Mouse (Mus musculus) stomach, embryonic 15.5 days (tissue): ENCODE results near the gene Tmprss3. TPM values are rescaled to one million over a fixed set of nuclear protein-coding genes. Genes with fewer than 3 reads are reported as not detected.

Experiments
- ATAC-seq: fragments of 200-750 bp; cut with Nextera tagmentation; 2 replicates; pipeline ENCODE4 v1.8.0; 2017; ENCODE audit warnings: low read depth, moderate number of reproducible peaks, moderate TSS enrichment; ENCODE audit not compliant: insufficient read depth, low FRiP score
- H3K27ac ChIP-seq: fragments of 300-500 bp; sonication (generic); 2 replicates; pipeline ENCODE4 v1.5.1; 2015; ENCODE audit warnings: mild to moderate bottlenecking, inconsistent platforms
- H3K27me3 ChIP-seq: fragments of 300-500 bp; sonication (generic); replicated peaks from 2 replicates; pipeline ENCODE4 v1.6.1; 2015; ENCODE audit warnings: inconsistent platforms
- H3K36me3 ChIP-seq: fragments of 300-500 bp; sonication (generic); 2 replicates; pipeline ENCODE4 v1.6.1; 2015; ENCODE audit warnings: inconsistent platforms
- H3K4me1 ChIP-seq: fragments of 300-500 bp; sonication (generic); 2 replicates; pipeline ENCODE4 v1.6.1; 2015; ENCODE audit warnings: inconsistent platforms
- H3K4me2 ChIP-seq: fragments of 300-500 bp; sonication (generic); 2 replicates; pipeline ENCODE4 v1.6.1; 2015; ENCODE audit warnings: mild to moderate bottlenecking, inconsistent platforms
- H3K4me3 ChIP-seq: fragments of 300-500 bp; sonication (generic); replicated peaks from 2 replicates; pipeline ENCODE4 v1.5.1; 2015; ENCODE audit warnings: inconsistent platforms
- H3K9ac ChIP-seq: fragments of 300-500 bp; sonication (generic); 2 replicates; pipeline ENCODE4 v1.6.1; 2015; ENCODE audit warnings: inconsistent platforms
- H3K9me3 ChIP-seq: fragments of 300-500 bp; sonication (generic); 2 replicates; pipeline ENCODE4 v1.6.1; 2016; ENCODE audit warnings: inconsistent platforms
- WGBS: fragments of 180-500 bp; shearing (Covaris S2); methylation state at CpG from one replicate; pipeline ENCODE4 v1.1.7; 2015; 5-methylcytosine and 5-hydroxymethylcytosine counted together
- polyA plus RNA-seq: library from polyadenylated mRNA; unstranded; fragments of >200 nt; fragmentation: Nextera tagmentation; extraction: Ambion mirVana; gene quantifications from 2 replicates; pipeline ENCODE4 v1.2.1, GENCODE M21; 2015

Tmprss3 gene
- polyA plus RNA-seq, 1 experiment from 2014 or later = 0.49 TPM

GRCm38 (mm10) chr17:31153785-31154184, 45.0 kb downstream of the Tmprss3 start:
- H3K9ac ChIP-seq = no peak overlapping the region
- no peak overlapping the region for H3K27ac ChIP-seq
- no peak for ATAC-seq
- no peak overlapping the region for H3K4me3 ChIP-seq
- H3K27me3 ChIP-seq = no peaks in the 10 kb centered on the region
- H3K4me1 ChIP-seq = no peaks in the 10 kb centered on the region
- 50% methylated on average over 8 of the region's 8 CpGs for WGBS
- no peaks in the 10 kb centered on the region for H3K36me3 ChIP-seq
- H3K9me3 ChIP-seq = no peaks in the 10 kb centered on the region
- H3K4me2 ChIP-seq = no peak overlapping the region

- Histone ChIP-seq H3K36me3 (no peaks in the 10 kb centered on the region), H3K4me1 (no peaks in the 10 kb centered on the region), H3K27ac (0 out of 2 replicates have a peak overlapping the region, but pooled peaks have one; percentile 11), H3K4me3 (no peak overlapping the region), H3K27me3 (no peaks in the 10 kb centered on the region), H3K9me3 (no peaks in the 10 kb centered on the region), H3K4me2 (no peak overlapping the region), H3K9ac (no peak overlapping the region)
- 63% methylated on average over 9 of the region's 9 CpGs for WGBS
- ATAC-seq = peak; percentile 63
Measured at GRCm38 (mm10) chr17:31152966-31153499, 45.7 kb downstream of the Tmprss3 start.

- no peaks in the 10 kb centered on the region for H3K9me3 ChIP-seq
- H3K4me2 ChIP-seq = no peak overlapping the region
- H3K36me3 ChIP-seq = no peaks in the 10 kb centered on the region
- ATAC-seq = 0 out of 2 replicates have a peak, but pooled peaks have one; percentile 35
- no peak overlapping the region for H3K4me3 ChIP-seq
- no peaks in the 10 kb centered on the region for H3K27me3 ChIP-seq
- WGBS = 62% methylated on average over 5 of the region's 5 CpGs
- H3K9ac ChIP-seq = no peak overlapping the region
- no peaks in the 10 kb centered on the region for H3K4me1 ChIP-seq
- H3K27ac ChIP-seq = 0 out of 2 replicates have a peak overlapping the region, but pooled peaks have one; percentile 11
Measured at GRCm38 (mm10) chr17:31152512-31152911, 46.3 kb downstream of the Tmprss3 start.

GRCm38 (mm10) chr17:31145998-31146397, 52.8 kb downstream of the Tmprss3 start:
- ATAC-seq = no peak
- H3K9me3 ChIP-seq = no peaks in the 10 kb centered on the region
- WGBS = 76% methylated on average over 9 of the region's 9 CpGs
- no peak overlapping the region for H3K4me3 ChIP-seq
- no peak overlapping the region for H3K9ac ChIP-seq
- no peak overlapping the region for H3K4me2 ChIP-seq
- H3K27me3 ChIP-seq = no peaks in the 10 kb centered on the region
- no peaks in the 10 kb centered on the region for H3K36me3 ChIP-seq
- H3K4me1 ChIP-seq = peaks cover 8% of the 10 kb centered on the region
- no peak overlapping the region for H3K27ac ChIP-seq

GRCm38 (mm10) chr17:31144040-31145037, 54.4 kb downstream of the Tmprss3 start, which contains the start of gene Tff2:
TSS of gene Tff2 (minus strand) at chr17:31144282.
- peak; percentile 65; the same call in 1 of the 2 replicates for ATAC-seq
- Histone ChIP-seq H3K9me3 (no peaks in the 10 kb centered on the region), H3K27me3 (no peaks in the 10 kb centered on the region), H3K4me1 (peaks cover 8% of the 10 kb centered on the region), H3K9ac (no peak within 1 kb of the TSS), H3K27ac (peak within 1 kb of the TSS; percentile 5; the same call in 1 of the 2 replicates), H3K4me3 (no peak within 1 kb of the TSS), H3K36me3 (no peaks in the 10 kb centered on the region), H3K4me2 (no peak within 1 kb of the TSS)
- 55% methylated on average over 15 of the region's 15 CpGs for WGBS

GRCm38 (mm10) chr17:31142116-31142515, 56.7 kb downstream of the Tmprss3 start:
- WGBS = 94% methylated on average over 7 of the region's 7 CpGs

GRCm38 (mm10) chr17:31138398-31138797, 60.4 kb downstream of the Tmprss3 start:
- Histone ChIP-seq H3K9ac (no peak overlapping the region), H3K4me2 (no peak overlapping the region), H3K36me3 (no peaks in the 10 kb centered on the region), H3K27me3 (no peaks in the 10 kb centered on the region), H3K4me3 (no peak overlapping the region), H3K4me1 (0 out of 2 replicates have a peak, but pooled peaks cover 3% of the 10 kb centered on the region), H3K9me3 (no peaks in the 10 kb centered on the region), H3K27ac (no peak overlapping the region)
- 16% methylated on average over 5 of the region's 5 CpGs for WGBS
- ATAC-seq = no peak

More at GRCm38 (mm10) chr17:31142116-31142515, 56.7 kb downstream of the Tmprss3 start:
- Histone ChIP-seq H3K9me3 (no peaks in the 10 kb centered on the region), H3K4me3 (no peak overlapping the region), H3K36me3 (no peaks in the 10 kb centered on the region), H3K4me1 (peaks cover 8% of the 10 kb centered on the region), H3K27ac (no peak overlapping the region), H3K4me2 (no peak overlapping the region), H3K27me3 (no peaks in the 10 kb centered on the region), H3K9ac (no peak overlapping the region)
- no peak for ATAC-seq

GRCm38 (mm10) chr17:31136821-31137220, 62.0 kb downstream of the Tmprss3 start:
- Histone ChIP-seq H3K36me3 (no peaks in the 10 kb centered on the region), H3K27ac (no peak overlapping the region), H3K27me3 (no peaks in the 10 kb centered on the region), H3K4me3 (no peak overlapping the region), H3K4me1 (0 out of 2 replicates have a peak, but pooled peaks cover 3% of the 10 kb centered on the region), H3K4me2 (no peak overlapping the region), H3K9me3 (no peaks in the 10 kb centered on the region), H3K9ac (no peak overlapping the region)
- 79% methylated on average over 1 of the region's 1 CpGs for WGBS
- no peak for ATAC-seq

GRCm38 (mm10) chr17:31136291-31136690, 62.5 kb downstream of the Tmprss3 start:
- no peak for ATAC-seq
- H3K9ac ChIP-seq = no peak overlapping the region
- WGBS = 41% methylated on average over 3 of the region's 3 CpGs
- no peak overlapping the region for H3K27ac ChIP-seq
- H3K4me1 ChIP-seq = 0 out of 2 replicates have a peak, but pooled peaks cover 3% of the 10 kb centered on the region
- no peak overlapping the region for H3K4me2 ChIP-seq
- H3K27me3 ChIP-seq = no peaks in the 10 kb centered on the region
- no peak overlapping the region for H3K4me3 ChIP-seq
- no peaks in the 10 kb centered on the region for H3K9me3 ChIP-seq
- H3K36me3 ChIP-seq = no peaks in the 10 kb centered on the region

- H3K27me3 ChIP-seq = no peaks in the 10 kb centered on the region
- WGBS = 60% methylated on average over 6 of the region's 6 CpGs
- H3K4me1 ChIP-seq = 0 out of 2 replicates have a peak, but pooled peaks cover 3% of the 10 kb centered on the region
- H3K4me2 ChIP-seq = no peak overlapping the region
- no peaks in the 10 kb centered on the region for H3K9me3 ChIP-seq
- no peaks in the 10 kb centered on the region for H3K36me3 ChIP-seq
- no peak for ATAC-seq
- H3K27ac ChIP-seq = no peak overlapping the region
- no peak overlapping the region for H3K9ac ChIP-seq
- H3K4me3 ChIP-seq = no peak overlapping the region
Measured at GRCm38 (mm10) chr17:31134913-31135312, 63.9 kb downstream of the Tmprss3 start.

GRCm38 (mm10) chr17:31133776-31134175, 65.0 kb downstream of the Tmprss3 start:
- H3K9me3 ChIP-seq = no peaks in the 10 kb centered on the region
- 53% methylated on average over 15 of the region's 15 CpGs for WGBS
- no peak overlapping the region for H3K4me3 ChIP-seq
- no peak overlapping the region for H3K9ac ChIP-seq
- H3K4me1 ChIP-seq = 0 out of 2 replicates have a peak, but pooled peaks cover 3% of the 10 kb centered on the region
- peak overlapping the region; percentile 19 for H3K4me2 ChIP-seq
- no peaks in the 10 kb centered on the region for H3K36me3 ChIP-seq
- no peak overlapping the region for H3K27ac ChIP-seq
- ATAC-seq = peak; percentile 48; the same call in 1 of the 2 replicates
- no peaks in the 10 kb centered on the region for H3K27me3 ChIP-seq
